Mouse (Mus musculus) stomach, postnatal 0 days (tissue): ENCODE data around the gene Abr. TPM values are rescaled to one million over a fixed set of nuclear protein-coding genes. Genes with fewer than 3 reads are reported as not detected.

Source experiments
- ATAC-seq: fragments of 200-750 bp; cut with Nextera tagmentation; 2 replicates; pipeline ENCODE4 v1.8.0; 2017; ENCODE audit not compliant: low FRiP score, low TSS enrichment
- DNase-seq: peaks from one replicate; pipeline ENCODE4 v3.0.0-alpha.2; 2016; ENCODE audit warnings: low spot score
- H3K27ac ChIP-seq: fragments of 300-500 bp; sonication (generic); replicated peaks from 2 replicates; pipeline ENCODE4 v1.5.1; 2014; ENCODE audit warnings: mild to moderate bottlenecking, control low read depth
- H3K27me3 ChIP-seq: fragments of 300-500 bp; sonication (generic); 2 replicates; pipeline ENCODE4 v1.6.1; 2014; ENCODE audit warnings: low read length; ENCODE audit not compliant: control insufficient read depth, insufficient read depth
- H3K36me3 ChIP-seq: fragments of 300-500 bp; sonication (generic); 2 replicates; pipeline ENCODE4 v1.6.1; 2014; ENCODE audit warnings: low read length, mixed read lengths; ENCODE audit not compliant: control insufficient read depth, insufficient read depth
- H3K4me1 ChIP-seq: fragments of 300-500 bp; sonication (generic); replicated peaks from 2 replicates; pipeline ENCODE4 v1.6.1; 2014; ENCODE audit warnings: antibody characterized with exemption; ENCODE audit not compliant: control insufficient read depth, insufficient read depth
- H3K4me2 ChIP-seq: fragments of 300-500 bp; sonication (generic); replicated peaks from 2 replicates; pipeline ENCODE4 v1.6.1; 2014; ENCODE audit warnings: low read depth, mild to moderate bottlenecking, control low read depth, moderate library complexity
- H3K4me3 ChIP-seq: fragments of 300-500 bp; sonication (generic); 2 replicates; pipeline ENCODE4 v1.5.1; 2014; ENCODE audit warnings: low read depth, low read length, control low read depth
- H3K9ac ChIP-seq: fragments of 300-500 bp; sonication (generic); 2 replicates; pipeline ENCODE4 v1.6.1; 2014; ENCODE audit warnings: mild to moderate bottlenecking, low read length, control low read depth, mixed read lengths
- H3K9me3 ChIP-seq: fragments of 300-500 bp; sonication (generic); 2 replicates; pipeline ENCODE4 v1.6.1; 2016; ENCODE audit warnings: low read length; ENCODE audit not compliant: control insufficient read depth
- CTCF ChIP-seq: IDR thresholded peaks from 2 replicates; pipeline ENCODE4 v1.5.1; 2016; ENCODE audit warnings: antibody characterized with exemption, low read depth, mild to moderate bottlenecking, moderate library complexity
- EP300 ChIP-seq: optimal IDR thresholded peaks from 2 replicates; pipeline ENCODE3; 2016; ENCODE audit warnings: antibody characterized with exemption
- WGBS: fragments of 180-500 bp; shearing (Covaris S2); extraction: QIAGEN DNeasy Blood & Tissue Kit; methylation state at CpG from one replicate; pipeline ENCODE4 v1.1.7; 2014; 5-methylcytosine and 5-hydroxymethylcytosine counted together
- polyA plus RNA-seq: library from polyadenylated mRNA; unstranded; fragments of >200 nt; fragmentation: Nextera tagmentation; extraction: Ambion mirVana; gene quantifications from 2 replicates; pipeline ENCODE4 v1.2.1, GENCODE M21; 2015

Gene Abr
- polyA plus RNA-seq, 1 experiment from 2014 or later = 19.3 TPM

GRCm38 (mm10) chr11:76516951-76517350 is 105.2 kb downstream of the Abr start:
- H3K9me3 ChIP-seq = no peaks in the 10 kb centered on the region
- H3K27me3 ChIP-seq = no peaks in the 10 kb centered on the region
- H3K4me3 ChIP-seq = no peak overlapping the region
- ATAC-seq (no peak), DNase-seq (no peak)
- H3K27ac ChIP-seq = no peak overlapping the region
- TF ChIP-seq EP300 = no peak
- no peak for TF ChIP-seq CTCF
- WGBS = 53% methylated on average over 3 of the region's 3 CpGs
- no peak overlapping the region for H3K4me2 ChIP-seq
- no peak overlapping the region for H3K9ac ChIP-seq
- peaks cover 2% of the 10 kb centered on the region; the same call in 1 of the 2 replicates for H3K4me1 ChIP-seq
- H3K36me3 ChIP-seq = no peaks in the 10 kb centered on the region

- no peak overlapping the region for H3K4me2 ChIP-seq
- 43% methylated on average over 11 of the region's 11 CpGs for WGBS
- H3K9me3 ChIP-seq = no peaks in the 10 kb centered on the region
- H3K4me1 ChIP-seq = peaks cover 2% of the 10 kb centered on the region; the same call in 1 of the 2 replicates
- TF ChIP-seq EP300 = no peak
- TF ChIP-seq CTCF = no peak
- ATAC-seq (no peak), DNase-seq (no peak)
- H3K4me3 ChIP-seq = no peak overlapping the region
- H3K27me3 ChIP-seq = no peaks in the 10 kb centered on the region
- no peaks in the 10 kb centered on the region for H3K36me3 ChIP-seq
- H3K27ac ChIP-seq = 0 out of 2 replicates have a peak overlapping the region, but pooled peaks have one; percentile 53
- no peak overlapping the region for H3K9ac ChIP-seq
These were observed 107.0 kb downstream of the Abr start for GRCm38 (mm10) chr11:76515123-76515522.

GRCm38 (mm10) chr11:76510977-76511376 is 111.1 kb downstream of the Abr start:
- H3K4me3 ChIP-seq = no peak overlapping the region
- WGBS = 62% methylated on average over 4 of the region's 4 CpGs
- peaks cover 2% of the 10 kb centered on the region; the same call in 1 of the 2 replicates for H3K4me1 ChIP-seq

GRCm38 (mm10) chr11:76509751-76510723 is 112.1 kb downstream of the Abr start:
- no peak overlapping the region; the same call in 1 of the 2 replicates for H3K27ac ChIP-seq
- whole genome bisulfite sequencing = 70% methylated on average over 13 of the region's 13 CpGs
- no peak overlapping the region for H3K9ac ChIP-seq
- DNase-seq = no peak
- H3K4me2 ChIP-seq = no peak overlapping the region
- TF ChIP-seq EP300 = no peak
- TF ChIP-seq CTCF = no peak
- no peaks in the 10 kb centered on the region for H3K27me3 ChIP-seq
- H3K9me3 ChIP-seq = no peaks in the 10 kb centered on the region
- ATAC-seq = no peak
- H3K4me1 ChIP-seq = no peaks in the 10 kb centered on the region
- H3K36me3 ChIP-seq = no peaks in the 10 kb centered on the region
- no peak overlapping the region for H3K4me3 ChIP-seq

More at GRCm38 (mm10) chr11:76510977-76511376, 111.1 kb downstream of the Abr start:
- Histone ChIP-seq H3K9me3 (no peaks in the 10 kb centered on the region), H3K36me3 (no peaks in the 10 kb centered on the region), H3K27ac (no peak overlapping the region), H3K9ac (no peak overlapping the region), H3K27me3 (no peaks in the 10 kb centered on the region), H3K4me2 (no peak overlapping the region)
- DNase-seq (no peak), ATAC-seq (no peak)
- TF ChIP-seq CTCF (peak; percentile 59), EP300 (no peak)

GRCm38 (mm10) chr11:76508831-76509595 is 113.1 kb downstream of the Abr start:
- Histone ChIP-seq H3K9me3 (no peaks in the 10 kb centered on the region), H3K4me3 (no peak overlapping the region), H3K36me3 (no peaks in the 10 kb centered on the region), H3K27me3 (no peaks in the 10 kb centered on the region), H3K4me1 (no peaks in the 10 kb centered on the region), H3K27ac (no peak overlapping the region; the same call in 1 of the 2 replicates), H3K4me2 (no peak overlapping the region), H3K9ac (no peak overlapping the region)
- ATAC-seq (no peak), DNase-seq (no peak)
- no peak for TF ChIP-seq CTCF
- no peak for TF ChIP-seq EP300
- 86% methylated on average over 32 of the region's 32 CpGs for WGBS
